Mouse (Mus musculus) testis, adult 2 months (tissue): ENCODE data around the gene Ralgps1.

Experiments
- CTCF ChIP-seq: fragments of 200-500 bp; IDR thresholded peaks from 2 replicates; pipeline ENCODE4 v1.5.1; 2012; ENCODE audit warnings: low read depth, mild to moderate bottlenecking, inconsistent platforms, low read length, moderate library complexity; ENCODE audit not compliant: control insufficient read depth, insufficient read depth, insufficient replicate concordance
- POLR2A ChIP-seq: fragments of 200-500 bp; IDR thresholded peaks from 2 replicates; pipeline ENCODE4 v1.6.1; 2012; ENCODE audit warnings: low read depth, mild to moderate bottlenecking, inconsistent platforms, low read length, moderate library complexity; ENCODE audit not compliant: control insufficient read depth

DNA sequence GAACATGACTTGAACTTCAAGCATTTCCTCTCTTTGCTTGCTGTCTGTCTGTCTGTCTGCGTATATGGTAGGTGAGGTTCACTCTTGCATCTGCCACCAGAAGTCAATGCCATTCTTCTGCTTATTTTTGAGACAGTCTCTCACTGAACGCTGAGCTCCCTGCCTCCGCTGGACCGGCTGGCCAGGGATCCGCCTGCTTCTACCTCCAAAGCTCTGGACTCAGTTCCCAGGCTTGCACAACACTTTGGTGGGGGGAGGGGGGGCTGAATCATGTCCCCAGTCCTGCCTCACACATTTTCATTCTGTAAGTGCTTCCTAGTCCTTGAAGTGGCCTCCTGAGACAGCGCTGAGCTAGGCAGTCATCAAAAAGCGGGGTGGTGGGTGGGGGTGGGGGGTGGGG lies 27.8 kb upstream of the Ralgps1 start:
- TF ChIP-seq CTCF (no peak), POLR2A (no peak)
